Mouse (Mus musculus) midbrain, embryonic 16.5 days (tissue): Measurements from ENCODE around the gene 9430038I01Rik. TPM values are rescaled to one million over a fixed set of nuclear protein-coding genes. Genes with fewer than 3 reads are reported as not detected.

Experiments used
- ATAC-seq: fragments of 200-750 bp; cut with Nextera tagmentation; 2 replicates; pipeline ENCODE4 v1.8.0; 2017; ENCODE audit warnings: moderate TSS enrichment
- H3K27ac ChIP-seq: fragments of 300-500 bp; sonication (generic); 2 replicates; pipeline ENCODE4 v1.5.1; 2014; ENCODE audit warnings: mild to moderate bottlenecking, low read length, mixed read lengths
- H3K27me3 ChIP-seq: fragments of 300-500 bp; sonication (generic); 2 replicates; pipeline ENCODE4 v1.6.1; 2014; ENCODE audit warnings: low read depth, low read length, mixed read lengths; ENCODE audit not compliant: control insufficient read depth, insufficient read depth
- H3K36me3 ChIP-seq: fragments of 300-500 bp; sonication (generic); 2 replicates; pipeline ENCODE4 v1.6.1; 2014; ENCODE audit warnings: mild to moderate bottlenecking, low read length, moderate library complexity, mixed read lengths; ENCODE audit not compliant: control insufficient read depth, insufficient read depth
- H3K4me1 ChIP-seq: fragments of 300-500 bp; sonication (generic); 2 replicates; pipeline ENCODE4 v1.6.1; 2014; ENCODE audit warnings: mild to moderate bottlenecking, low read length, mixed read lengths; ENCODE audit not compliant: control insufficient read depth, insufficient read depth
- H3K4me2 ChIP-seq: fragments of 300-500 bp; sonication (generic); 2 replicates; pipeline ENCODE4 v1.6.1; 2014; ENCODE audit warnings: mild to moderate bottlenecking, low read length, mixed read lengths
- H3K4me3 ChIP-seq: fragments of 300-500 bp; sonication (generic); 2 replicates; pipeline ENCODE4 v1.5.1; 2014; ENCODE audit warnings: low read depth, mild to moderate bottlenecking, low read length, moderate library complexity, mixed read lengths
- H3K9ac ChIP-seq: fragments of 300-500 bp; sonication (generic); 2 replicates; pipeline ENCODE4 v1.6.1; 2014; ENCODE audit warnings: low read depth, low read length, mixed read lengths
- H3K9me3 ChIP-seq: fragments of 300-500 bp; sonication (generic); replicated peaks from 2 replicates; pipeline ENCODE4 v1.6.1; 2014; ENCODE audit warnings: mild to moderate bottlenecking, low read length, mixed read lengths; ENCODE audit not compliant: control insufficient read depth, poor library complexity, severe bottlenecking
- WGBS: fragments of 180-500 bp; shearing (Covaris S2); extraction: QIAGEN DNeasy Blood & Tissue Kit; methylation state at CpG from one replicate; pipeline ENCODE4 v1.1.7; 2014; 5-methylcytosine and 5-hydroxymethylcytosine counted together
- polyA plus RNA-seq: library from polyadenylated mRNA; unstranded; fragments of >200 nt; fragmentation: Nextera tagmentation; extraction: Ambion mirVana; gene quantifications from 2 replicates; pipeline ENCODE4 v1.2.1, GENCODE M21; 2015

The 9430038I01Rik gene
- polyA plus RNA-seq, 1 experiment from 2014 or later: 13.0 TPM

DNA sequence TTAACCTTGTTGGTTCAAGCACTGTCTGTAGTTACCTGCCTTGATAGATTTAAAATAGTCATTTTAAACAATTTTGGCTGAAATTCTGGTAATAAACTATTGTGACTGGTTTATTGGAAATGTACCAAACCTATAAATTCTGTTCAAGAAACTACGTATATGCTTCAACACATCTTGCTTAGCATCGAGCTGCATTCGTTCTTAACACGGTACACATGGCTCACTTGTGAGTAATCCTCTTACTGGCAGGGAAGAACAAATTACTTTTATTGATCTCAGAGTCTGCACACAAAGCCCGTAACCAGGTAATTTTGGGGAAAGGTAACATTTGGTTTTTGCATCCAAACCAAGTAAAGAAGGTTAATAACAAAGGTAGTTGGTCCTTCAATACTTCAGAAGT is 22.7 kb downstream of the 9430038I01Rik start:
- WGBS: 76% methylated on average over 5 of the region's 5 CpGs
- no peaks in the 10 kb centered on the region for H3K27me3 ChIP-seq
- no peaks in the 10 kb centered on the region for H3K36me3 ChIP-seq
- H3K9ac ChIP-seq: no peak overlapping the region
- no peak overlapping the region for H3K4me3 ChIP-seq
- H3K27ac ChIP-seq: no peak overlapping the region
- H3K4me1 ChIP-seq: no peaks in the 10 kb centered on the region
- ATAC-seq: no peak
- no peak overlapping the region for H3K4me2 ChIP-seq
- no peaks in the 10 kb centered on the region for H3K9me3 ChIP-seq

DNA sequence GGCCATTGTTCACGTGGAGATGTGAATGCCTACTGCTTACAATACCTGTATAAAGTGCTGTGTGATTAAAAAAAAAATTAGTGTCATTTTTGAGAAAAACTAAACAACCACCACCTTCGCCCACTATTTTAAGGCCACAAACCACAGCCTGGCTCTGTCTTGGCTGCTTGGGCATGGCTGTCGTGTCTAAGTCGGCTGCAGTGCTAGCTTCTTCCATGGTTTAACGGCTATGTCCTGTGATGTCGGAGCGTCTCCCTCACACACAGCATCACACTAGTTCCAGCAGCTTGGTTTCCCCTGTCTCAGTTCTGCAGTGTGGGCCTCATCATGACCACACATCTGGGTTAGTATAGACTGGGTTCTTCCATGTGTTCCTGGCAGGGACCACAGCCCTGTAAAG is 35.6 kb downstream of the 9430038I01Rik start:
- 93% methylated on average over 7 of the region's 7 CpGs for WGBS
- no peaks in the 10 kb centered on the region; the same call in 1 of the 2 replicates for H3K36me3 ChIP-seq

DNA sequence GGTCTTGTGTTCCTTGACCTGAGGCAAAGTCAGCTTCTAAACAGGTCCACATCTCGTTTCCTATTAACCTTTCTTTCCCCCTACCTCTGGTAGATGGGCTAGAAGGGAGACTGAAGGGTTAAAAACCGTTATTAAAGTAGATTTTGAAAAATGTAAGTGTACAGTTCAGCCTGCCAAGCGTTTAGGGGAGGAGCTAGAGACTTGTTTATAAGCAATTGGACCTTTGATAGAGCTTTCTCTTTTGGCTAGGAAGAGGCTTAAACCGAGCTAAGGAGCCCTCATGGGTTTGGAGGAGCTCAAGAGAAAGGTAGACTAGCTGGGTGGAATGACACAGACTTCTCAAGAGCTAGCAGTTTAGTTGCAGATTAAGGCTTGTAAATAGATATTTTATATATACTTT is 38.8 kb downstream of the 9430038I01Rik start:
- H3K4me3 ChIP-seq: no peak overlapping the region
- WGBS: 66% methylated on average over 4 of the region's 4 CpGs

More for the DNA sequence above, 35.6 kb downstream of the 9430038I01Rik start:
- Histone ChIP-seq H3K4me2 (no peak overlapping the region), H3K27me3 (no peaks in the 10 kb centered on the region), H3K9ac (no peak overlapping the region), H3K27ac (no peak overlapping the region), H3K9me3 (no peaks in the 10 kb centered on the region), H3K4me1 (no peaks in the 10 kb centered on the region), H3K4me3 (no peak overlapping the region)
- no peak for ATAC-seq

DNA sequence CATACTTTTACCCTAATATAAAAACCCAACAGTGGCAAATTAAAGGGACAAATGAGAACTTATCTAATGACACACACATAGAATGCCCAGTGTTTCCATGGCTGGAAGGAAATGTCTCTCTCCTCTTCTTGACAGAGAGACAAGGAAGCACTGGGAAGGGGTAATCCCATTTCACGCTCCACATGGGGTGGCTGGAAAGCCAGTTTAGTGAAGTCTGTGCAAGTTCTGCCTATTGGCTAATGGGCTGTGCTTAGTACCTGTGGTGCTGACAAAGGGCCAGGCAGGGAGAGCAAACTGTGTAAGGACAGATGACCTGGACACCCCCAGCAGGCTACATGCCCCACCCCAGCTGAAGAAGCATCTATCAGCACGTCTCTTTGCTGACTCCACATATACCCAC is 40.4 kb downstream of the 9430038I01Rik start:
- WGBS: 30% methylated on average over 2 of the region's 2 CpGs
- no peaks in the 10 kb centered on the region for H3K4me1 ChIP-seq

More for the DNA sequence above, 38.8 kb downstream of the 9430038I01Rik start:
- Histone ChIP-seq H3K9ac (no peak overlapping the region), H3K36me3 (no peaks in the 10 kb centered on the region; the same call in 1 of the 2 replicates), H3K27ac (no peak overlapping the region), H3K27me3 (no peaks in the 10 kb centered on the region), H3K4me1 (no peaks in the 10 kb centered on the region), H3K9me3 (no peaks in the 10 kb centered on the region), H3K4me2 (no peak overlapping the region)
- no peak for ATAC-seq

DNA sequence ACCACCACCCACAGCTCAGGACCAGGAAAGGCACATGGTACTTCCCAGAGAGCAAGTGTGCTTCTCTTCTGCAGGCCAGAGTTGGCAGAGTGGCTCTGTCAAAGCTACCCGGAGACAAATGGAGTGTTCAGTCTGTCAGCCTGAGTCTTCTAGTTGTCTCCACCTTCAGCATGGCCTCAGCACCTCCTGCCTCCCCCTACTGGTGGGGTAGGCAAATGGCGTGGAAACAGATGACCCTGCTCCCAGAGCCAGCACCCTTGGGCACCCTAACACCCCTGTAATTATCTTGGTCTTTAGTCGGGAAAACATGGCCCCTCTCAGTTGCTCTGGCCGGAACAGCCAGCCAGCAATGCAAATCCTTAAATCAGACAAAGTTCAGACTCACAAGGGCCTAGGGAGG is 43.8 kb downstream of the 9430038I01Rik start:
- no peak for ATAC-seq
- H3K9ac ChIP-seq: no peak overlapping the region
- WGBS: 83% methylated on average over 4 of the region's 4 CpGs

More for the DNA sequence above, 40.4 kb downstream of the 9430038I01Rik start:
- Histone ChIP-seq H3K27me3 (no peaks in the 10 kb centered on the region), H3K9me3 (no peaks in the 10 kb centered on the region), H3K9ac (no peak overlapping the region), H3K27ac (no peak overlapping the region), H3K4me3 (no peak overlapping the region), H3K4me2 (no peak overlapping the region), H3K36me3 (no peaks in the 10 kb centered on the region)
- ATAC-seq: no peak

DNA sequence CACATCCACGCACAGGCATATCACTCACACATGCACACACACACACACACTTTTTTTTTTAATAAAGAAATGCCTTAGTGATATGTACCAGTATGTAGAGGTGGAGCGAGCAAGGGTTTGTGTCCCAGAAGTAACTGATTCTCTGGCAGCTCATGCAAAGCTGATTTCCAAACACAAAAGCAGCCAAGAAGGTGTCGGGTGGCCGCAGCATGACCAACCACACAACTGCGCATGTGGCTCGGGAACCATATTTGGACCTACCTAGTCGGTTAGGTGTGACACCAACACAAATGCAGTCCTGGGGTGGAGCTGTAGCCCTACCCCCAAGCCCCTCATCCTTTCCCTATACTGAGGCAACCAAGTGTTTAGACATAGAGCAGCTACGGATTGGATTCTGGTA is 45.5 kb downstream of the 9430038I01Rik start:
- WGBS: 89% methylated on average over 8 of the region's 8 CpGs
- H3K4me3 ChIP-seq: no peak overlapping the region
- no peak overlapping the region for H3K27ac ChIP-seq
- H3K36me3 ChIP-seq: no peaks in the 10 kb centered on the region
- no peaks in the 10 kb centered on the region; the same call in 1 of the 2 replicates for H3K27me3 ChIP-seq
- H3K9ac ChIP-seq: no peak overlapping the region
- no peak overlapping the region for H3K4me2 ChIP-seq
- no peaks in the 10 kb centered on the region for H3K4me1 ChIP-seq
- ATAC-seq: no peak
- no peaks in the 10 kb centered on the region for H3K9me3 ChIP-seq

More for the DNA sequence above, 43.8 kb downstream of the 9430038I01Rik start:
- Histone ChIP-seq H3K9me3 (no peaks in the 10 kb centered on the region), H3K4me1 (no peaks in the 10 kb centered on the region), H3K4me3 (no peak overlapping the region), H3K27me3 (no peaks in the 10 kb centered on the region; the same call in 1 of the 2 replicates), H3K4me2 (no peak overlapping the region), H3K36me3 (no peaks in the 10 kb centered on the region), H3K27ac (no peak overlapping the region)

DNA sequence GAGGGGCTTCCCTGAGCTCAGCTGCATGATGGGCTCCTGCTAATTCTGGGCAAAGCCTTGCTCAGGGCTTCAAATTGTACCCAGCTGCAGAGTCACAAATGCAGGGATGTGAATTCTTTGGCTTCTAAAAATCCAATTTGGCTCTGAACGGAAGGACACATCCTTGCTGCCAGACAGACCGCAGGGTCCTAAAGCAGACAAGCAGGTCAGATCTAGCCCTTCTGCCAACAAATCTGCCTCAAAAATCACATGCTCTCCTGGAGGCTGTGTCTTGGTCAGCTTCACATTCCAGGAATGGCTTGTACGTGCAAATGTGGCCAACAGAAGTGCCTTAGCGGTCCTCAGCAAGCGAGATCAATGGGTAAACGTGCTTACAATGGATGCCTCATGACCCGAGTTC is 46.0 kb downstream of the 9430038I01Rik start:
- 61% methylated on average over 7 of the region's 7 CpGs for WGBS
- no peak for ATAC-seq

DNA sequence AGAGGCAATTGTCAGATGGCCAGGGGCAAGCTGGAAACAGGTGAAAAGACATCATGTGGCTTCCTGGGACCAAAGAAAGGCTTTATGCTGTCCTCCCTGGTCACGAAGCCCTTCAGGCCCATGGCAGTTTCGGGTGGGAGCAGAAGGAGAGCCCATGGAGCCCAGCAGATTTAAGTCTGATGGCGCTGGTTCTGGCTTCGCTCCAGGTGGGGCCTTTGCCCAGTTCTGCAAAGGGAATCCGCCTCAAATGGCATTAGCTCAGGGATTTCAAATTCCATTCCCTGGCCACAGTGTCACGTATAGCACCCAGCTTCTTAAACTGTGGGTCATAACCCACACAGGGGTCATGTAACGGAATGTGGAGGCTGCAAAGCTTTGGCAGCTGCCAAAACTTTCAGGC is 63.7 kb downstream of the 9430038I01Rik start:
- no peaks in the 10 kb centered on the region for H3K4me1 ChIP-seq
- no peak for ATAC-seq
- H3K9me3 ChIP-seq: no peaks in the 10 kb centered on the region
- WGBS: 74% methylated on average over 7 of the region's 7 CpGs
- no peaks in the 10 kb centered on the region for H3K36me3 ChIP-seq
- H3K27me3 ChIP-seq: no peaks in the 10 kb centered on the region
- H3K4me2 ChIP-seq: no peak overlapping the region
- no peak overlapping the region for H3K4me3 ChIP-seq
- H3K27ac ChIP-seq: no peak overlapping the region
- H3K9ac ChIP-seq: no peak overlapping the region

More for the DNA sequence above, 46.0 kb downstream of the 9430038I01Rik start:
- H3K27ac ChIP-seq: no peak overlapping the region
- no peaks in the 10 kb centered on the region for H3K9me3 ChIP-seq
- H3K27me3 ChIP-seq: no peaks in the 10 kb centered on the region; the same call in 1 of the 2 replicates
- H3K36me3 ChIP-seq: no peaks in the 10 kb centered on the region
- no peak overlapping the region for H3K9ac ChIP-seq
- H3K4me3 ChIP-seq: no peak overlapping the region
- no peaks in the 10 kb centered on the region for H3K4me1 ChIP-seq
- no peak overlapping the region for H3K4me2 ChIP-seq

DNA sequence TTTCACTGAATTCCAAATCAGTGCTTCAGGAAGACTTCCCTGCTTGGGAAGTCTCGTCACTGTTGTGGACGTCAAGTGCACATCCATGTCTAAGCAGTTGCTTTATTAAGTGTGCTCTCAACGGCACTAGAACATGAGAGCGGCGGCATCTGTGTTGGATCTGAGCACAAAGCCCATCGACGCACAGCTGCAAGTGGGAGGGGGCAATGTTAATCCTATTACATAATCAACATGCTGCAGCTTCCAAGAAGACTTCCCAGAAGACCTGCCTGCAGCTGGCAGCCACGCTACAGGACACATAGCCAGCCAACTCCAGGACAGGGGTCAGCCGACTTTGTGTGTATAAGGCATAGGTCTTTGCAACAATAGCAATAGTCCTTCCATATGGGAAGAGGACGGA is 64.5 kb downstream of the 9430038I01Rik start:
- Histone ChIP-seq H3K9ac (no peak overlapping the region), H3K27me3 (no peaks in the 10 kb centered on the region), H3K27ac (no peak overlapping the region), H3K4me2 (no peak overlapping the region), H3K4me1 (no peaks in the 10 kb centered on the region), H3K36me3 (no peaks in the 10 kb centered on the region), H3K9me3 (no peaks in the 10 kb centered on the region), H3K4me3 (no peak overlapping the region)
- 22% methylated on average over 10 of the region's 10 CpGs for WGBS
- no peak for ATAC-seq
